Mouse (Mus musculus) kidney, postnatal 36 days (tissue): ENCODE data around the gene Babam1.

Experiments
- DNase-seq, 2 experiments: peaks; one replicate each; pipeline ENCODE4 v3.0.0; 2021 to 2022; ENCODE audit warnings: mixed read lengths in 2 of 2

Gene Babam1

DNA sequence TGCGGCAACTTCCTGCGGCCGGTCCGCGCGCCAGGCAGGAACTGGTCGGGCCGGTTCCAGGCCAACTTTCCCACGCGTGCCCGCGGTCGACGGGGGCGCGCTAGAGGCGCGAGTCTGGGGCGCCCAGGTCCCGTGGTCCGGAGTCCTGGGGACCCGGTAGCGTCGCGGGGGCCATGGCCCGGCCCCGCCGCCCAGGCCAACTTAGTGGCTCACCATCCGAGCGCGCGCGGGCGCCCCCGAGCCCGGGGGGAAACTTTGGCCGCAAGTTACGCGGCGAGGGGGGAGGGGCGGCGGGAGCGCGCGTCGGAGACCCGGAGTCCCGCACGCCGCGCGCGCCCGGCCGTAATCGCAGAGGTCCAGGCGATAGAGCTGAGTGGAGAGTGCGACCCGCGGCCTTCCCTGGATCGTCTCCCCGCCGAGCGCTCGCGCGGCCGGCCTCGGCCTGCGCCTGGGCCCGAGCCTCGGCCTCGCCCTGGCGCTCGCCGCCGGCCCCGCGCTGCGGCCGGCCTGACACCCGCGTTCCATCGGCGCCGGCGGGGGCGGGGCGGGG, 15.2 kb upstream of the Babam1 start, which contains the start of gene Nr2f6:
Gene Nr2f6, minus strand, starts transcription at position 540 of the 550 bp plus-strand sequence.
- DNase-seq, result peak; percentile 67 to 86

DNA sequence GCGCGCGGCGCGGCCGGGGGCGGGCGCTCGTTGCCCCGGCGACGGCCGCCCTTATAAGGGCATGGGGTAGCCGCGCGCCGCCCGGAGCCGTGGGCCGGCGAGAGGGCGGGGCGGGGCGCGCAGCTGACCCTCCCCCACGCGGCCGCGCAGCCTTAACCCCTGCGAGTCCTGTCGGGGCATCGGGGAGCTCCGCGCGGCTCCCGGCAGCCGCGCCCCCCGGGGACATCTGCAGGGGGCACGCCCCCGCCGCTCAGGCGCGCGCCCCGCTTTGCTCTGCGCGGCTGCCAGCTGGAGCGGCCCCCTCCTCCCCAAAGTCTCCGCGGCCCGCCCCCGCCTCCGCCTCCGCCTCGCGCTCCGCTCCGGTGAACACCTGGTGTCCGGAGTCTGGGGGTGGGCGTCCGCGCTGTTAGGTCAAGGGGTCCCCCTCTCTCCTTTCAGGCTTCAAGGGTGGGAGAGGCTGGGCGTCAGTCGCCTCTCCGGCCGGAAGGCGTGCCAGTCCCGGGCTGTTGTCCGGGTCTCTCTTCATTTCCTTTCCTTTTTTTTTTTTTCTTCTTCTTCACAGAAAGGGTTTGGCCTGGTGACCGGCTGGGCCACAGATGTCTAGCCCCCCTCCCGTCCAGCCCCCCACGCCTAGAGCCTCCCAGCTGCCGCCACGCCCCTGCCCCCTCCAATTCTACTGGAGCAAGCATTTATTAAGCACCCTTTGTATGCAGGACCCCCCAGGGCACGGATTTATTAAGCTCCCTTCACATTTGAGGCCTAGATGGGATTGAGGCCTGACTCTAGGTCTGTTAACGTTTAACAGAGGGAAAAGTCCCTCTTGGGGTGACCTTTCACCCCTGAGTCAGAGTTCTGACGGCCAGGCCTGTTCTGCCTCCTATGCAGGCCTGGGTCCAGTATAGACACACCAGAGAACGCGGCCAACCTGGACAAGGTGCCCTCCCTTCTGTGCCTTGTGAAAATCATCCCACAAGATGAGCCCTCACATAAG, 14.4 kb upstream of the Babam1 start:
- DNase-seq, result peak; percentile 92 to 94

DNA sequence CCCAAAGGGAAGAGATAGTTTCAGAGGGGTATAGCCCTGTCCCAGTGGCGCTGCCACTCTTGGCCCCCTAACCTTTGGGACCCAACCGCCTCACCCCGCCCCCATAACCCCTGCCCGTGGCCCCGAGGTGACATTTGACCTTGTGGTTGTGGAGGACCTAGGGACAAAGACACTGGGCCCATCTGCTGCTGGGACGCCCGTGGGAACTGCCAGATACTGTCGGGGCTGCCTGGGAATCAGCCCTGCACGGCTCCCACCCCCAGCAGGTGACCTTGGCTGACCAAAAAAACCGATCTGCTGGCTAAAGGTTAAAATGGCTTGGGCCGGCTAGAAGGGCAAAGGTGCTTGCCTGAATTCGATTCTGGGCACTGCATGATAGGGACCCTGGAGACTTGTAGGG, 13.3 kb upstream of the Babam1 start:
- DNase-seq, result peak in 1 of 2 experiments; percentile 61

DNA sequence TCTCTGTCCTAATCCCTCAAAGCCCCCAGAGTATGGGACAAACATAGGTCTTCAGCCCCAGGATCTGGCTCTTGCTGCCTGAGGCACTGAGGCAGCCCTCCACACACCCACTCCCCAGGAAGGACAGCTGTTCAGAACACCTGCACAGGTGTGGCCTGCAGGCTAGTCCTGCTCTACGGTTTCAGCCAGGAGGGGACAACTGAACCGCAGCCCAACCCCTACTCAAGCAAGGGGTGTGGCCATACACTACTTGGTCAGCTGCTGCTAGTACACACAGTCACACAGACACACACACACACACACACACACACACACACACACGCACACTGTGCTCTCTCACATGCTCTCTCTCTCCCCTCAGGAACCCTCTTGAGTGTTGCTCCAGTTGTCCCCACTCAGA, 12.8 kb upstream of the Babam1 start:
- DNase-seq, result no peak

DNA sequence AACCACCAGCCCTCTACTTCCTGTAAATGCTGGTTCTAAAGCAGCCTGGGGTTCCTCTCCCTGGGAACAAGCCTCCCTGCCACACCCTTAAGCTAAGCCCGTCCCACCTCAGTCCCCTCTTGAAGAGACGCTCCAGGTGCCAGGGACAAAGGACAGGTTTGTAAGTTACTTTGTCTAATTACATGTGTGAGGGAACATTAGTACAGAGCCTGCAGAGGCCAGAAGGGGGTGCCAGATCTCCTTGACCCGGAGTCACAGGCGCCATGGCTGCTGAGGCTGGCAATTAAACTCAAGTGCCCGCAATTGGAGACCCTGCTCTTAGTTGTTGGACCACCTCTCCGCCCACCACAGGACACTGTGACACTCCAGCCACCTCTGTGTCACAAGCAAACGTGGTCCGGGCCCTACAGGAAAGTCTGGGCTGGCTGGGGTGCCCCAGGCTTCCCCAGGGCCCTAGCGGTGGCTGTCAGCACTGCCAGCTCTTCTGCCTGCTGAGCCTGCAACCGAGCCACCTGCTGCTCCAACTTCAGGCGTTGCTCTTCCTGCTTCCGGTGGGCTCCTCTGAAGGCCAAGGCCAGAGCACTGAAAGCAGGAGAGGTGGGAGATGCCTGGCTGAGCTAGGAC, 11.3 kb upstream of the Babam1 start:
- DNase-seq, result peak in 1 of 2 experiments; percentile 61

DNA sequence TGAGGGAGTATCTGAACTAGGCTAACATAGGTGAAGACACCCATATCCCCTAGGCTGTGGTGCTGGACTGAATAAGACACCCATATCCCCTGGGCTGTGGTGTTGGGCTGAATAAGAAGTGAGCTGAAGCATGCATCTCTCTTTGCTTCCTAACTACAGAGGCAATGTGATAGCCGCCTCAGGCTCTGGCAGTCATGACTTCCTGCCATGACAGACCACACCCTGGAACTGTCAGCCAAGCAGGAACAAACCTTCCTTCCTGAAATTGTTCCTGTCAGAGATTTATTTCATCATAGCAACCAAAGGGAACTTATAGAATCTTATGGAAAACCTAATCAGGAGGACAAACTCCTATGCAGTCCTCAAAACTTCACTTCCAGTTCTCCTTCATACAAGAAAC, 8.4 kb upstream of the Babam1 start:
- DNase-seq, result no peak

DNA sequence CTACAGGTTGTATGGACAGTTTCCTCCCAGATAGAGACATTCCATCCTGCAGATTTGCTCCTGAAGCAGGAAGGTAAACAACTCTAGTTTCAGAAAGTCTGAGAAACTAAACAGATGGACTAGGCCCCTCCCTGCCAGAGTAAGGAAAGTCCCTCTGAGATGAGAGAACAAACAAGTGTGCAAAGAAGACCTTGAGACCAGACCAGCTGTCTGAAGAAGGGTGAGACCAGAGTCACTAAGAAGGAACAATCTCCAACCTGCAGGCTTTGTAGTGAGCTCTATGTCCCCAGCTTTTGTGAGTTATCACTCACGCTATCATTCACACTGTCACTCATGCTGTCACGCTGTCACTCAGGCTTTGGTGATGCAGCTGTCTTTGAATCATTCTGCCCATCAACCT, 5.0 kb upstream of the Babam1 start:
- DNase-seq, result no peak

DNA sequence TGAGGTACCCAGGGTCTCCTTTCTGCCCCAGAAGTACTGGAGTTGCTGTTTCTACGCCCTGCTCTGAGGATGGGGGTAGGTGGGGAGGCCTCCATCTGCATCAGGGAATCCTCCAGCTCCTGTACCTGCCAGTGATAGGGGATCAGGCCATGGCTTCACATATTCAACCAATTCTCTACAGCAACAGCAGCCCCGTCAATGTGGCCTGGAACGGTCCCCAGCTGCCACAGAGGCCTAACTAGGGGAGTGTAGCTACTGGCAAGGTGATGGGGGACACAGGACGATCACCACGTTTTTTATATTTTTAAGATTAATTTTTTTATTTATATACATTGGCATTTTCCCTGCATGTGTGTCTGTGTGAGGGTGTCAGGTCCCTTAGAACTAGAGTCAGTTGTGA, 4.3 kb upstream of the Babam1 start:
- DNase-seq, result no peak

DNA sequence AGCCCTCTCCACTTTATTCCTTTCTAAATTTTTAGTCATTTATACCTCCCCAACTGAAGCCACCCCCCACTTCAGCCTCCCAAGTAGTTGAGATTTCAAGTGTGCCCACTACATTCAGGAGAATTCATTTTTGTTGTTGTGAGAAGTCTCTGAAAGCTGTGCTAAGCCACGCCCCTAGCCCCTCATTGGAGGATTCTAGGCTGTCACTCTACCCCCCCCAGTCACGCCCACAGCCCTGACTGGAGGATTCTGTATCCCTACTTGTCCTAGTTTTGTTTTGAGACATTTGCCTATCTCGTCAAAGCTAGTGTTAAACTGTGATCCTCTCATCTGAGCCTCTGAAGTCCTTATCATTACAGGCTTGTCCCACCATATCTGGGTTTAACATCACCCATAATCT, 3.8 kb upstream of the Babam1 start:
- peak in 1 of 2 experiments; percentile 77 for DNase-seq

DNA sequence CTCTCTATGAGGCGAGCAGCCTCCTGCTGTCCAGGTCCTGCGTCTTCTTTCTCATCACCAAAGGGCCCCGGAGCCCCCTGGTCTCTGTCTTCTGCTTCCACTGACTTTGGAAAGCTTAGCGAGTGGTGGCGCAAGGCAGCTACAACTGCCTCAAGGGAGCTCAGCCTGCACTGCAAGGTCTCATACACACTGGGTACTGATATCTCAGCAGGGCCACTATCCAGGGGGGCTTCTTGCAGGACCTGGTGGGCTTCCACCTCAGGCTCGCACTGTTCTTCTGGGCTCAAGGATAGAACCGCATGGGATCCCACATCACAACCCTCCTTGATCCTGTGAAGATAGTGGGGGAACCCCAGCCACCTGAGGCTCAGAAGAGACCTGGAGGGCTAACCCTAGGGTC, 2.2 kb upstream of the Babam1 start:
- no peak for DNase-seq

DNA sequence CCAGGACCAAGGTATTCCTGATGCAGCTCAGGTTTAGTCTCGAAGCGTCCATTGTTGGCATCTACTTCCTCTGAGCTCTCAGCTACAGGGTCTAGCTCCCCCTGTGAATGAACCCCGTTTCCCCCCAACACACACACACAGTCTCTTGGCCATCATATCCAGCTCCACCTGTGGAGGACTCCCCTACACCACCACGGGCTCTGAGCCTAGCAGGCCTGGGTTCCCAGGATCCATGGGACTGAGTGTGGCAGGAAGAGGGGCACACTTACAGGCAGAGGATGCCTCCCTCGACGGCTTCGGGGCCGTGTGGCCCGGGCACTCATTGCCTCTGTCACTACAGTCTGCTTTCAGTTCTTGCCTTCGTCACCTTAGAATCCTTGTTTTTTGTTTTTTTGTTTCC, 1.6 kb upstream of the Babam1 start:
- no peak for DNase-seq

DNA sequence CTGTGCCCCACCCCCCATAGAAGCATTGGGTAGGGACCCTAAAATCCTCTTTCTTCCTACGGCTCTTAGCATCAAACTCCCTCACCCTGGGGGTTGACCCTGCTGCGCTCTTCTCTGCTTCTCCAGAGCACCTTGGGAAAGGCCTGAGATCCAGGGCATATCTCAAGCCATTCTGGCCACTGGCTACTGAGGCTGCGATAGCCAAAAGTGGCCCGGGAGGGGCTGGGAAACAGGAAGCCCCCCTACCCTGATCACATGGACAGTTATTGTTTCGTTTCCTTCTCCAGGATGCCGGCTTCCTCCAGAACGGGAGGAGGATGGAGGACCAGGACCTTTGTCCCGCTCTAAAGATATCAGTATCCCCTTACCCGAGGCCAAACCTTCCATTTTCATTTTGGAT, 1.0 kb upstream of the Babam1 start, which contains the start of gene Ushbp1:
Gene Ushbp1, minus strand, starts transcription at position 174 of the 400 bp plus-strand sequence.
- DNase-seq, result peak; percentile 67 to 69

DNA sequence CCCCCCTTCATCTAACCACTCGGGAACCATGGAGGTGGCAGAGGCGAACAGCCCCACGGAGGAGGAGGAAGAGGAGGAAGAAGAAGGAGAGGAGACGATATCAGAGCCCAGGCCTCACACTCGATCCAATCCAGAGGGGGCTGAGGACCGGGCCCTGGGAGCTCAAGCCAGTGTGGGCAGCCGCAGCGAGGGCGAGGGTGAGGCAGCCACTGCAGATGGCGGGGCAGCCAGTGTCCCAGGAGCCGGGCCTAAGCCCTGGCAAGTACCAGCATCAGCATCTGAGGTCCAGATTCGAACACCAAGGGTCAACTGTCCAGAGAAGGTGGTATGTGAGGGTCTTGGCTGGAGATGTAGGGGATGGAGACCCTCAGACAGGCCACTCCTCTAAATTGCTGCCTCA, 1.0 kb downstream of the Babam1 start:
- no peak for DNase-seq

DNA sequence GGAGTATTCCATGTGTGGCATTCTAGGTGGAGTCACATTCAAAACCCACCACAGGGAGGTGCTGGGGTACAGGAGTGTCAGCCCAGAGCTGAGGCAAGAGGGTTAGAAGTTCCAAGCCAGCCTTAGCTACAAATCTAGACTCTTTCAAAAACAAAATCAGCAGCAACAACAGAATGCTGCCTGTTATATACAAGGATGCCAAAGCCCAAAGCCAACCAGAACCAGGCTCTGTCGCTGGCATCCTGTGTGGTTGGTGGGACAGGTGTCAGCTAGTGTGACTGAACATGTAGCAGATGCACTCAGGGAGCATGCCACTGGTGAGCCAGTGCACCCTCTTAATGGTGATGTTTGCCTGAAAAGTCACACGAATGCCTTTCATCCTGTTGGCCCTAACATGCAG, 4.2 kb downstream of the Babam1 start:
- DNase-seq, result no peak

DNA sequence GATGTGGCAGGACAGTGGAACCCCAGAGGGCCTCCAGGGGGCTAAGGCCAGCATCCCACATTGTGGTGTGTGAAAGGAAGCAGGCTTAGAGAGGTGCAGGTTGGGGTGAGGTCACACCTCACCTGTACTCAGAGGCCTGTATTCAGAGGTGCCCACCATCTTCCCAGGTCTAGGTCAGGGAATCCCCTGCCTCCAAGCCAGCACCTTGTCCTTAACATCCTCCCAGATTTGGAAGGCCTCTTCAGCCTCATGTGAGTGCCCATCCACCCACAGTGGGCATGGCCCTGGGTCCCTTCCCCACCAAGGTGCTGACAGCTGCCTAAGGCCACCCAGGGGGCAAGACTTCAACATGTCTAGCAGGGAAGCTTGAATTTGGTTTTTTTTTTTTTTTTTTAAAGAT, 4.8 kb downstream of the Babam1 start:
- DNase-seq, result no peak

DNA sequence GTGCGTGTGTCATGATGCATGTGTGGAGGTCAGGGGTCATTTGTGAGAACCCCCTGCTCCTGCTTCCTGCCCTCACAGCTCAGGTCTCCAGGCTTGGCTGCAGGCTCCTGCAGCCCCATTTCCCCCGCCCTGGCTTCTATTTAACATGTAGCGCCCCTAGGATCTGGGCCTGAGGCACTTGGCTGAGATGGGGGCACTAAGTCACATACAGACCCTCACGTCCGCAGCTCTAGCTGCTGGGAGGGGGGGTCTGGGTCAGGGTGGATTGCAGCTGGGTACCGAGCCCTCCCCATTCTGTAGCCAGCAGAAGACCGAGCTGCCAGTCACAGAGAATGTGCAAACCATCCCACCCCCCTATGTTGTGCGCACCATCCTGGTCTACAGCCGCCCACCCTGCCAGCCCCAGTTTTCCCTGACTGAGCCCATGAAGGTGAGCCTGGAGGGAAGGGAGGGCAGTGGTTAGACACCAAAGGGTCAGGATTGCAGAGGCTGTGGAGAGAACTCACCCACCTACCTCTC, 5.8 kb downstream of the Babam1 start:
- DNase-seq, result no peak

DNA sequence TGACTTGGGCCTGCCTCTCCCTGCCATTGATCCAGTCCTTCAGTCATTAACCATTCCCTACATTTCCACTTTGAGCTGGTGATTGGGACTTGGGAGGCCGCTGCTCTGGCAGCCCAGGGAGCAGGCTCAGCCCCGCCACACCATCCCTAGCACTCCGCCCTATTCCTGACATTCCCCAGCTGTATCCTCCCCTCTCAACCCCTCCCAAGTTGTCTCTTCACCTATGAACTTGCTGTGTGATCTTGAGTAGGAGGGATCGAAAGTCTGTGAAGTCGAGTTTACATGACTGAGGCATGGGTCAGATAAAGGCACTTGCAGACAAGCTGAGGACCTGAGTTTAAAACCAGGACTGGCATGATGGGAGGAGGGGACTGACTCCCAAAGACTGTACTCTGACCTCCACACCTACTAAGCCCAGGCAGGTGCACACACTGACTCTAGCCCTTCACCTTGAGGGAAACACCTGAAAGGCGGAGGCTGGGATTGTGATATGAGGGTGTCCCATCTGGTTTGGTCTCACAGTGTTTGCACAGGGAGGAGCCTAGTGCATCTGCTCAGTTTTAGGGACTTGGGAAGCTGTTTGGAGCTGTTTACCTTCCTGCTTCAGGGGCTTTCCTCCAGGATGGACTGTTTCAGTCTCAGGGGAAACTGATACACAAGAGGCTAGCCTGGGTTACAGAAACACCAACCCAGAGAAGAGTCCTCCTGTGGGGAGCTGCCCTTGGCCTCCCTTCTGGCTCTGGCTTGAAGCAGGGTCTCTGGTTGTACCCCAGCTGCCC, 6.6 kb downstream of the Babam1 start:
- DNase-seq, result no peak

DNA sequence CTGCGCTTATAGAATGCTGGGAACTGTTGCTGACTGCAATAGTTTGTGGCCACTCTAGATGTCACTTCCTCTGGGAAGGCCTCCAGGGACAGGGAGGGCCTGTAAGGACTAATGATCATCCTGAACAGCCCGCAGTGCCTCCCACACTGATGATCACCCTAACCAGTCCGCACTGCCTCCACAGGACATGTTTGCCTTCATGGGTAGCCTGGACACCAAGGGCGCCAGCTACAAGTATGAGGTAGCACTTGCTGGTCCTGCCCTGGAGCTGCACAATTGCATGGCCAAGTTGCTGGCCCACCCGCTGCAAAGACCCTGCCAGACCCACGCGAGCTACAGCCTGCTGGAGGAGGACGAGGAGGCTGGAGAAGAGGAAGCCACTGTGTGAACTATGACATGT, 7.3 kb downstream of the Babam1 start:
- no peak for DNase-seq

DNA sequence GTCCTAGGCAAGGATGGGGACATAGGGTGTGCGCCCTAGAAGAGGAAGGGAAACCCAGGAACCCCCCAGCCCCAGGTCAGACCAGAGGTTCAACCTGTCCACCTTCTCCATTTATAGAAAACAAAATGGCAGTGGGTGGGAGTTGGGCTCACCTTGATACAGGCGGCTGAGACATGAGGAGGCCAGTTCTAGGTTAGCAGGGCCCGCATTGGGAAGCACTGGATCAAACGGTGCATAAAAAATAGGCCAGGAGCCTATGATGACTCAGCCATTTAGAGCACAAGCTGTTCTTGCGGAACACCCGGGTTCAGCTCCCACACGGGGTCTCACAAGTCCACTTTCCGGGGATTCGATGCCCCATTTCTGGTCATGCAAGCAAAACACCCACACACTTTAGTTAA, 8.3 kb downstream of the Babam1 start:
- DNase-seq, result peak; percentile 60 to 71

DNA sequence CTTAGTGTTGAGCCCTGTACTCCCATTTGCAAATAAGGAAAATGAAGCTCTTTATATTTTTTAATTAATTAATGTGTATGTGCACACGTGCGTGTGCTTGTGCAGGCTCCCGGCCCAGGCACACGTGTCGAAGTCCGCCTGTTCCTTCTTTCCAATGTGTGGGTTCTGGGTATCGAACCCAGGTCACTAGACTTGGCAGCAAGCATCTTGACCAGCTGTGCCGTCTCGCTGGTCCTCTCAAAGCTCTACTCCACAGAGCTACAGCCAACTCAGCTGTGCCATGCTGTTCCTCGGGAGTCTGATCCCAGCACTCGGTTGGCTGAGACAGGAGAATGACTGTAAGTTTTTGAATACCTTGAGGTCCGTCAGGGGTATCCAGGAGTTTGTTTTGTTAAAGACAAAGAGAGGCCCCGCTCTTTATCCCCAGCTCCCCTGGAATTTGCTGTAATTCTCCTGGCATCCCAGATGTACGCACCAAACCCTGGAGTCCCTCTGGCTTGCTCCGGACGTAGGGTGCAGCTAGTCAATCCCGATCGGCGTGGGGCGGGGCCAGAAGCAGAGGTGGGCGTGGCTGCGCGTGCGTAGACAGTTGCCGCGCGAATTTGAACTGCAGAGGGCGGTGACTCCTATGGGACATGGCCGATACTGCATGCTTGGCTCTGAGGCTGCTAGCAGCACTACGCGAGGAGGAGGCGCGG, 8.9 kb downstream of the Babam1 start, which contains the start of gene Ankle1:
Gene Ankle1, plus strand, starts transcription at position 610 of the 698 bp plus-strand sequence.
- DNase-seq, result peak; percentile 95 to 97

DNA sequence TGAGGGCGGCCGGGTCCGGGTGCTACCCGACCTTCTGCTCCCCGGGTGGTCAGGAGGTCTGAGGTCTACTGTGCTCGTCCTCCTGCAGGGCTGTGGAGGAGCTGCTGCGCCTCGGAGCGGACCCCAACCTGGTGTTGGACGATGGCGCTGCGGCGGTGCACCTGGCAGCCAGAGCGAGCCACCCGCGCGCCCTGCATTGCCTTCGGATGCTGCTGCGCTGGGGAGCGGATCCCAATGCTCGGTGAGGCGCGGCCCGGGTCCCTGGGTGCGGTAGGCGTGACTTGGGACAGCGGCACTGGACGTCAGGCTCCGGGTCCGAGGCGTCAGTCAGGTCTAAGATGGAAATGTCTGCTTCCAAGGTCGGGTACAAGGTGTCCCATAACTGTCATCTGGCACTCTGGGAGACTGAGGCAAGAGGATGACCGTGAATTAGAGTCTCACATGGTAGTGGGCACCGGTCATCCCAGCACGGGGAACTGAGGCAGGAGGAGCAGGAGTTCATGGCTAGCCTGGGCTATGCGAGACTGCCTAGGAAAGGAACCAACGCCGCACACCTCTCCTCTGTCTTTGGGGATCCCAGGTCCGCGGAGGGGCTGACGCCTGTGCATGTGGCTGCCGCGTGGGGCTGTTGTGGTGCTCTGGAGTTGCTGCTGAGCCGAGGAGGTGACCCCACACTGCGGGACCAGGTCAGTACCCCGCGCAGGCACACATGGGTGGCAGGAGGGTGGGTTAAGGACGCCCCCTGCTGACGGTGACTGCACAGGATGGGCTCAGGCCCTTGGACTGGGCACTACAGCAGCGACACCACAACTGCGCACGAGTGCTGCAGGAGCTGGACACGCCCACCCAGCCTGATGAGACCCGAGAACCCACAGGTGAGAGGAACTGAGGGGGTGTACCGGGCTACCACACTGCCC, 9.7 kb downstream of the Babam1 start:
- DNase-seq, result peak; percentile 78 to 88
